Mouse (Mus musculus) cortical plate, adult 2 months (tissue): ENCODE data around the gene Ift57.

ENCODE experiments used
- CTCF ChIP-seq: fragments of 200-500 bp; IDR thresholded peaks from 2 replicates; pipeline ENCODE4 v1.5.1; 2011; ENCODE audit warnings: mild to moderate bottlenecking, control low read depth, low read length; ENCODE audit not compliant: insufficient read depth; ENCODE audit errors: extremely low read depth
- POLR2A ChIP-seq: fragments of 200-500 bp; IDR thresholded peaks from 2 replicates; pipeline ENCODE4 v1.6.1; 2011; ENCODE audit warnings: mild to moderate bottlenecking, low read length, control low read depth; ENCODE audit not compliant: insufficient read depth; ENCODE audit errors: extremely low read depth

DNA sequence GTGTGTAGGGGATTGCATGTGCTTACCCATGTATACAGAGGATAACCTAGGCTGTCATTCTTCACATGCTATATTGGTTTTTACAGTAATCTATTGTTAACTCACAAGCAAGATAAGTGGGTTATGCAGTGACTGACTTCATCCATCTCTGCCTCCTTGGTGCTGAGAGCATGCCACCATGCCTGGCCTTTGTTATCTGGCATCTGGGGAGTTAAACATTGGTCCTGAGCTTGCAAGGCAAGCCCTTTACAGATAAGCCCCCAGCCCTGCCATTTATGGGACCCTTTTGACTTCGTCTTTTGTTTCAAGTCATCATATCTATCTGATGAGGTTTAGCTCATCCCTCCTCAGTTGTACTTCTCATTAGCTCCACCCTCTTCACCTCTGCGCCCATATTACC is 25.9 kb downstream of the Ift57 start:
- TF ChIP-seq POLR2A = no peak
- TF ChIP-seq CTCF = no peak
